Mouse (Mus musculus): Measurements from ENCODE around the gene Nr1i3. TPM values are rescaled to one million over a fixed set of nuclear protein-coding genes. Genes with fewer than 3 reads are reported as not detected.
A peak's percentile ranks its signal among the peaks of the same experiment; 100 is the strongest.

Nr1i3 gene
- polyA plus RNA-seq, 1 experiment from 2014 or later, result 2.4 TPM

DNA sequence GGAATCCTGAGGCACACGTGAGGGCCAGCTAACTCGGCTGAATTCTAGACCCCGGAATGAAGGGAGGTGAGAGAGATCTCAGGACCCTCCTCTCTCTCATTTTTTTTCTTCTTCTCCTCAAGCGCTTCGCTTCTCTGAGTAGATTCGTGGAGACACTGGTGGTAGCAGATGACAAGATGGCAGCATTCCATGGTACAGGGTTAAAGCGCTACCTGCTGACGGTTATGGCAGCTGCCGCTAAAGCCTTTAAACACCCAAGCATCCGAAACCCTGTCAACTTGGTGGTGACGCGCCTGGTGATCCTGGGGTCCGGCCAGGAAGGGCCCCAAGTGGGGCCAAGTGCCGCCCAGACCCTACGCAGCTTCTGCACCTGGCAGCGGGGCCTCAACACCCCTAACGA is 38.6 kb downstream of the Nr1i3 start:
- H3K4me1 ChIP-seq (ENCODE audit: control insufficient read depth, low read depth, low read length), result peaks cover 9% of the 10 kb centered on the region
- no peak overlapping the region for H3K4me3 ChIP-seq (ENCODE audit: low read depth, low read length)
- H3K27me3 ChIP-seq (ENCODE audit: control insufficient read depth, insufficient read depth, low read depth, low read length), result peaks cover 31% of the 10 kb centered on the region
- no peak overlapping the region for H3K9ac ChIP-seq (ENCODE audit: low read depth, low read length)
- no peak for ATAC-seq (ENCODE audit: low read depth)
- H3K4me2 ChIP-seq (ENCODE audit: low read depth, low read length), result no peak overlapping the region
- H3K9me3 ChIP-seq (replicated peaks; ENCODE audit: control insufficient read depth, low read length), result no peaks in the 10 kb centered on the region
- H3K27ac ChIP-seq (ENCODE audit: low read length), result no peak overlapping the region
- H3K36me3 ChIP-seq (ENCODE audit: control insufficient read depth, insufficient read depth), result no peaks in the 10 kb centered on the region
- 59% methylated on average over 17 of the region's 17 CpGs for WGBS (ENCODE audit: insufficient replicate concordance)

DNA sequence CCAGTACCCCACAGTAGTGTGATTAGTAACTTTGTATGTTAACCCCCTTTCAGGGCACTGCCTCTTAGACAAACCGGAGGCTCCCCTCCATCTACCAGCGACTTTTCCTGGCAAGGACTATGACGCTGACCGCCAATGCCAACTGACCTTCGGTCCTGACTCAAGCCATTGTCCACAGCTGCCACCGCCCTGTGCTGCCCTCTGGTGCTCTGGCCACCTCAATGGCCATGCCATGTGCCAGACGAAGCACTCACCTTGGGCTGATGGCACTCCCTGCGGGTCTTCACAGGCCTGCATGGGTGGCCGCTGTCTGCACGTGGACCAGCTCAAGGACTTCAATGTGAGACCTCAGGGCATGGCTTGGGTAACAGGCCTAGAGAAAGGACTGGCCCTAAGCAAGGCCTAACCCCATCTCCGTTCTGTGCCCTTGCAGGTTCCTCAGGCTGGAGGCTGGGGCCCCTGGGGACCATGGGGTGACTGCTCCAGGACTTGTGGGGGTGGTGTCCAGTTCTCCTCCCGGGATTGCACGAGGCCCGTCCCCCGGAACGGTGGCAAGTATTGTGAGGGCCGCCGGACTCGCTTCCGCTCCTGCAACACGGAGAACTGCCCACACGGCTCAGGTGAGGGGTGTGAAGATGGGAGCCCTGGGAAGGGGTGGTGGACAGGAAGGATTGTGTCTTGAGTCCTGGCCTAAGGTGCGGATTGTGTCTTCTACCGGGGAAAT is 42.5 kb downstream of the Nr1i3 start:
- no peak overlapping the region for H3K4me3 ChIP-seq (ENCODE audit: low read depth, low read length)
- H3K9ac ChIP-seq (ENCODE audit: low read depth, low read length), result no peak overlapping the region
- no peaks in the 10 kb centered on the region for H3K36me3 ChIP-seq (ENCODE audit: control insufficient read depth, insufficient read depth)
- no peak overlapping the region for H3K27ac ChIP-seq (ENCODE audit: low read length)
- ATAC-seq (ENCODE audit: low read depth), result no peak
- H3K9me3 ChIP-seq (replicated peaks; ENCODE audit: control insufficient read depth, low read length), result no peaks in the 10 kb centered on the region
- H3K27me3 ChIP-seq (ENCODE audit: control insufficient read depth, insufficient read depth, low read depth, low read length), result peaks cover 21% of the 10 kb centered on the region
- H3K4me2 ChIP-seq (ENCODE audit: low read depth, low read length), result no peak overlapping the region
- 79% methylated on average over 24 of the region's 24 CpGs for WGBS (ENCODE audit: insufficient replicate concordance)
- no peaks in the 10 kb centered on the region; the same call in 1 of the 2 replicates for H3K4me1 ChIP-seq (ENCODE audit: control insufficient read depth, low read depth, low read length)

DNA sequence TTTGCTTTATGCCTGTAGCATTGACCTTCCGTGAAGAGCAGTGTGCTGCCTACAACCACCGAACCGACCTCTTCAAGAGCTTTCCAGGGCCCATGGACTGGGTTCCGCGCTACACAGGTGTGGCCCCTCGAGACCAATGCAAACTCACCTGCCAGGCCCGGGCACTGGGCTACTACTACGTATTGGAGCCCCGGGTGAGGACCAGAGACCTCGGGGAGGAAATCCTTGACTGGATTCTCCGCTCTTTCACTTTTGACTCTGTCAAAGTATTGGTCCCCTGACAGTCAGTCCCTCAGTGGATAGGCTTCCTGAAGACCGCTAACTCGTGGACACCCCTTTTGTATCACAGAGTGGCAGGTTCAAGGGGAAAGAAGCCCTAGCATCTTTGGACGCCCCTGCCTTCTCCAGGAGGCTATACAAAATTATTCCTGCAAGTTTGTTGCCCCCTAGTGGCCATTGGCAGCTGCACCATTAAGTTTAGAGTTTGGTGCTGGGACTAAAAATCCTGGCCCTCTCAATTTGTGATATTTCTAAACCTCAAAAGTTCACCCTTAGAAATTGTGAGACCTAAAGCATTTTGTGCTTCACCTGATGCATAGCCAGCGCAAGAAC is 43.3 kb downstream of the Nr1i3 start:
- Histone ChIP-seq H3K9me3 (replicated peaks; ENCODE audit: control insufficient read depth, low read length) (no peaks in the 10 kb centered on the region), H3K4me1 (ENCODE audit: control insufficient read depth, low read depth, low read length) (no peaks in the 10 kb centered on the region; the same call in 1 of the 2 replicates), H3K27ac (ENCODE audit: low read length) (no peak overlapping the region), H3K36me3 (ENCODE audit: control insufficient read depth, insufficient read depth) (no peaks in the 10 kb centered on the region), H3K4me3 (ENCODE audit: low read depth, low read length) (no peak overlapping the region), H3K9ac (ENCODE audit: low read depth, low read length) (no peak overlapping the region), H3K27me3 (ENCODE audit: control insufficient read depth, insufficient read depth, low read depth, low read length) (peaks cover 17% of the 10 kb centered on the region), H3K4me2 (ENCODE audit: low read depth, low read length) (no peak overlapping the region)
- no peak; the same call in 1 of the 2 replicates for ATAC-seq (ENCODE audit: low read depth)
- 51% methylated on average over 15 of the region's 15 CpGs for WGBS (ENCODE audit: insufficient replicate concordance)

DNA sequence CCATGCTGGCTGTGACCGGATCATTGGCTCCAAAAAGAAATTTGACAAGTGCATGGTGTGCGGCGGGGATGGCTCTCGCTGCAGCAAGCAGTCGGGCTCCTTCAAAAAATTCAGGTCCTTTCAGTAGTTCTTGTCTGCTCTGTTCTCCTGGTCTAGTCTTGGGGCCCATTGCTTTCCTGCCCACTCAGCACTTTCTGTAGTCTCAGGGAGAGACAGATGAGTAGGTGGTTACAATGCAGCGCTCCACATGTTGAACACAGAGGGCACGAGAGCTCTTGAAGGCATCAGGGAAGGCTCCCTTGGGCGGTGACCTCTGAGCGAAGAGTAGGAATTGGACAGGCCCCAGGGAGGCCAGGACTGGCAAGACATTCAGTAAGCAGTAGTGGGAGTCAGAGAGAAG is 44.0 kb downstream of the Nr1i3 start:
- 63% methylated on average over 9 of the region's 9 CpGs for WGBS (ENCODE audit: insufficient replicate concordance)
- peaks cover 16% of the 10 kb centered on the region for H3K27me3 ChIP-seq (ENCODE audit: control insufficient read depth, insufficient read depth, low read depth, low read length)
- ATAC-seq (ENCODE audit: low read depth), result no peak

DNA sequence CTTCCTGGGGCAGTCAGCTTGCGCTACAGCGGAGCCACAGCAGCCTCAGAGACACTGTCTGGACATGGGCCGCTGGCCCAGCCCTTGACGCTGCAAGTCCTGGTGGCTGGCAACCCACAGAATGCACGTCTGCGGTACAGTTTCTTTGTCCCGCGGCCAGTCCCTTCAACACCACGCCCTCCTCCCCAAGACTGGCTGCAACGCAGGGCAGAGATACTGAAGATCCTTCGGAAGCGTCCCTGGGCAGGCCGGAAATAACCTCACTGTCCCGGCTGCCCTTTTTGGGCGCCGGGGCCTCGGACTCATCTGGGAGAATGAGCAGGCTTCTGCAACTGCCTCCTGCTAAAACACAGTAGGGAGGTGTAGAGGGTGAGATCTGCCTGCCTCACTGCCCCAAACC is 45.2 kb downstream of the Nr1i3 start:
- Histone ChIP-seq H3K27ac (ENCODE audit: low read length) (no peak overlapping the region), H3K9ac (ENCODE audit: low read depth, low read length) (no peak overlapping the region), H3K4me3 (ENCODE audit: low read depth, low read length) (no peak overlapping the region), H3K27me3 (ENCODE audit: control insufficient read depth, insufficient read depth, low read depth, low read length) (peaks cover 16% of the 10 kb centered on the region), H3K4me1 (ENCODE audit: control insufficient read depth, low read depth, low read length) (peaks cover 4% of the 10 kb centered on the region; the same call in 1 of the 2 replicates), H3K4me2 (ENCODE audit: low read depth, low read length) (no peak overlapping the region), H3K36me3 (ENCODE audit: control insufficient read depth, insufficient read depth) (no peaks in the 10 kb centered on the region), H3K9me3 (replicated peaks; ENCODE audit: control insufficient read depth, low read length) (no peaks in the 10 kb centered on the region)
- WGBS (ENCODE audit: insufficient replicate concordance), result 63% methylated on average over 17 of the region's 17 CpGs
- no peak for ATAC-seq (ENCODE audit: low read depth)

More for the DNA sequence above, 44.0 kb downstream of the Nr1i3 start:
- H3K4me1 ChIP-seq (ENCODE audit: control insufficient read depth, low read depth, low read length), result peaks cover 4% of the 10 kb centered on the region; the same call in 1 of the 2 replicates
- no peaks in the 10 kb centered on the region for H3K36me3 ChIP-seq (ENCODE audit: control insufficient read depth, insufficient read depth)
- H3K9me3 ChIP-seq (replicated peaks; ENCODE audit: control insufficient read depth, low read length), result no peaks in the 10 kb centered on the region
- no peak overlapping the region for H3K9ac ChIP-seq (ENCODE audit: low read depth, low read length)
- no peak overlapping the region for H3K4me2 ChIP-seq (ENCODE audit: low read depth, low read length)
- H3K27ac ChIP-seq (ENCODE audit: low read length), result no peak overlapping the region
- H3K4me3 ChIP-seq (ENCODE audit: low read depth, low read length), result no peak overlapping the region

DNA sequence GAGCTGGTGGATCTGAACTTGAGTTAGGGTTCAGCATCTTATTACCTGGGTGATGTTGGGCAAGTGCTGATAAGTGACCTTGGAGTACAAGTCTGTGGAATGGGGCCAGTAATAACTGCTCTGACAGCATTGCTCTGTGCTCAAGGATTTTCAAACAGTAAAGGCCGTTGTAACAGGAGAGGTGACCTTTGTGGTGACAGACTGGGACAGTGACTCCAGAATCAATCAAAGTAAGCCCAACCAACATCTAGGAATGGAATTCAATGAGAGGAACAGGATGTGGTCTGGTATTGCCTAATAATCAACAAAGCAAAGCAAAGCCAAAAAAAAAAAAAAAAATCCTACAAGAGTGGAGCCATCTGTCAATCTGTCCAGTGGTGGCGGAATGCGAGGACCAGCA is 46.5 kb downstream of the Nr1i3 start:
- no peak for ATAC-seq (ENCODE audit: low read depth)
- Histone ChIP-seq H3K36me3 (ENCODE audit: control insufficient read depth, insufficient read depth) (no peaks in the 10 kb centered on the region), H3K4me3 (ENCODE audit: low read depth, low read length) (no peak overlapping the region), H3K9me3 (replicated peaks; ENCODE audit: control insufficient read depth, low read length) (no peaks in the 10 kb centered on the region), H3K27me3 (ENCODE audit: control insufficient read depth, insufficient read depth, low read depth, low read length) (peaks cover 16% of the 10 kb centered on the region), H3K27ac (ENCODE audit: low read length) (no peak overlapping the region), H3K4me1 (ENCODE audit: control insufficient read depth, low read depth, low read length) (peaks cover 4% of the 10 kb centered on the region; the same call in 1 of the 2 replicates), H3K9ac (ENCODE audit: low read depth, low read length) (no peak overlapping the region), H3K4me2 (ENCODE audit: low read depth, low read length) (no peak overlapping the region)
- WGBS (ENCODE audit: insufficient replicate concordance), result 22% methylated on average over 3 of the region's 3 CpGs

DNA sequence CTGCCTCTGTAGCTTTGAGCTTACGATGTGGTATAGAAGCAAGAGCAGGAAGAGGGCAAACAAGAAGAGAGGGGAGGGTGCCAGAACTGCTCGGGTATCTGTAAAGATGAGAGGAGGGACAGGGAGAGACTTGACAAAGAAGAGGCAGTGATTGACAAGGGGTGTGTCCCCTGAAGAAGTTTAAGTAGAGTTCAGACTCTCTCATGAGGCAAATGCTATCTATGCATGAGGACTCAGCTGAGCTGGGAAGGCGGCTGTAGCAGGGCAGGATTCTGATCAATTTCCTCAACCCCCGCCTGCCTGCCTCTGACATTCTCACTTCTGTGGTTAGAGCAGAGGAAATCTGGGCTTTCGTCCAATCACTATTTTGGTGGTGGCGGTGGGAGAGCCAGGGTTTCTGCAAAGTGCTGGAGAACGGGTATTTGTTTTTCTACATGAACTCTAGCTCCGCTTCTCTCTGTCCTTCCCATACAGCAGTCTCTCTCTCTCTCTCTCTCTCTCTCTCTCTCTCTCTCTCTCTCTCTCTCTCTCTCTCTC is 48.9 kb downstream of the Nr1i3 start:
- no peaks in the 10 kb centered on the region for H3K9me3 ChIP-seq (replicated peaks; ENCODE audit: control insufficient read depth, low read length)
- peak overlapping the region; percentile 28; the same call in 1 of the 2 replicates for H3K27ac ChIP-seq (ENCODE audit: low read length)
- ATAC-seq (ENCODE audit: low read depth), result peak; percentile 26
- peaks cover 7% of the 10 kb centered on the region for H3K4me1 ChIP-seq (ENCODE audit: control insufficient read depth, low read depth, low read length)
- H3K4me3 ChIP-seq (ENCODE audit: low read depth, low read length), result no peak overlapping the region
- no peaks in the 10 kb centered on the region for H3K36me3 ChIP-seq (ENCODE audit: control insufficient read depth, insufficient read depth)
- peaks cover 16% of the 10 kb centered on the region for H3K27me3 ChIP-seq (ENCODE audit: control insufficient read depth, insufficient read depth, low read depth, low read length)
- 2% methylated on average over 8 of the region's 8 CpGs for WGBS (ENCODE audit: insufficient replicate concordance)
- H3K9ac ChIP-seq (ENCODE audit: low read depth, low read length), result no peak overlapping the region
- peak overlapping the region; percentile 10 for H3K4me2 ChIP-seq (ENCODE audit: low read depth, low read length)

DNA sequence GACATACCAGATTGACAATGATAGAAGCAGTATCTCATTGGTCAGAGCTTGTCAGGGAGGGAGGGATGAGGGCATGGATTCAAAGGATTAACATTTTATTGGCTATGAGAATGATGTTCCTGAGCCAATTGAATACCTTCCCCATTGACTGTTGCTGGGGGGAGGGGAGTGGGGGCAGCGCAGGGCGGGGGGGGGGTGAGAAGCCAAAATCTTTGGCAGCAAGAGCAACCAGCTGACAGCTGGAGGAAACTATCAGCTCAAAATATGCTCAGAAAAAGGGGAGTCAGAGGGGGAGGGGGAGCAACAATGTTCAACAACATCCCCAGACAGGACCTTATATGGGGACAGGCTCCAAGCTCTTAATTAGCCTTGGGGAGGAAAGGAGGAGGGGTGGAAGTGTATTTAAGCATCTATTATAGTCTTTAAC is 49.4 kb downstream of the Nr1i3 start:
- H3K9ac ChIP-seq (ENCODE audit: low read depth, low read length), result no peak overlapping the region
- peak overlapping the region; percentile 10; the same call in 1 of the 2 replicates for H3K4me2 ChIP-seq (ENCODE audit: low read depth, low read length)
- peaks cover 16% of the 10 kb centered on the region for H3K27me3 ChIP-seq (ENCODE audit: control insufficient read depth, insufficient read depth, low read depth, low read length)
- peak; percentile 48 for ATAC-seq (ENCODE audit: low read depth)
- no peaks in the 10 kb centered on the region for H3K9me3 ChIP-seq (replicated peaks; ENCODE audit: control insufficient read depth, low read length)
- H3K4me3 ChIP-seq (ENCODE audit: low read depth, low read length), result no peak overlapping the region
- H3K36me3 ChIP-seq (ENCODE audit: control insufficient read depth, insufficient read depth), result no peaks in the 10 kb centered on the region
- 0% methylated on average over 2 of the region's 2 CpGs for WGBS (ENCODE audit: insufficient replicate concordance)
- peaks cover 7% of the 10 kb centered on the region for H3K4me1 ChIP-seq (ENCODE audit: control insufficient read depth, low read depth, low read length)
- H3K27ac ChIP-seq (ENCODE audit: low read length), result no peak overlapping the region
